Mouse (Mus musculus): ENCODE data around the gene Krtcap2. TPM values are rescaled to one million over a fixed set of nuclear protein-coding genes. Genes with fewer than 3 reads are reported as not detected.

Krtcap2 gene
- polyA plus RNA-seq, 1 experiment from 2014 or later = 216 TPM

DNA sequence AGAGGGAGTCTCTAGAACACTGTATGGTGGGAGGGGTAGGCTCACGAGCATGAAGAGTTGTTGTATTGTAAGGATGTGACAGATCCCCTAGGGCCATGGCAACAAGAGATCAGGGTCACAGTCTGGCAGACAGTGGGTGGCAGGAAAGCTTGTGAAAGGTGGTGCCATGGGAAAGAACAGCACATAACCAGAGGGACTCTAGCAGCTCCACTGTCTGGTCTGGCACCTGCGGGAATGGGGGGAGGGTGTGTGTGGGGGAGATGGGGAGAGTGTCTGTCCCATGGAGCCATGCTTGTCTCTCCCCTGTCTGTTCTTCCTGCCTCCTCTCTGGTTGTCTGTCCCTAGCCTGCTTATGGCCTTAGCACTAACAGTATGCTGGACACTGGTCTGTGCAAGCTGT, 39.8 kb downstream of the Krtcap2 start:
- Histone ChIP-seq H3K27ac (replicated peaks) (no peak overlapping the region), H3K4me1 (peaks cover 25% of the 10 kb centered on the region), H3K9ac (no peak overlapping the region), H3K27me3 (replicated peaks) (peaks cover 17% of the 10 kb centered on the region; the same call in 1 of the 2 replicates), H3K4me2 (no peak overlapping the region), H3K36me3 (no peaks in the 10 kb centered on the region), H3K4me3 (no peak overlapping the region), H3K9me3 (no peaks in the 10 kb centered on the region)
- 34% methylated on average over 2 of the region's 2 CpGs for WGBS
- no peak for ATAC-seq (ENCODE audit: extremely low read depth, insufficient number of reproducible peaks, low FRiP score, low TSS enrichment)

DNA sequence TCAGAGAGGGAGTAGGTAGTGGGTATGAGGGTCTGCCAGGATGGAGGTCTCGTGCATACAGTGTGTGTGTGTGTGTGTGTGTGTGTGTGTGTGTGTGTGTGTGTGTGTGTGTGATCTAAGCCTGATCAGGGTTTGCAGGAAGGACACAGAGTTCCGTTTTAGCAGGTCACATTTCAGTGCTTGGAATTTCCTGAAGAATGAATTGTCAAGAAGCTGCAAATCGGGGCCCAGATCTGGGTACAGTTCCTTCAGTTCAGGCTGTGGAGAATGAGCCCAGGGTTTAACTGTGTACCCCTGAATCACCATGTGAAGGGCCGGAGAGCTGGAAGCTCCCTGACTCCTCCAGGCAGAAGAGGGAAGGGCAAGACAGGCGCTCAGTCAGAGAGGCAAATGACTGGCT, 41.5 kb downstream of the Krtcap2 start:
- no peak for ATAC-seq (ENCODE audit: extremely low read depth, insufficient number of reproducible peaks, low FRiP score, low TSS enrichment)
- no peak overlapping the region for H3K4me2 ChIP-seq
- H3K36me3 ChIP-seq = no peaks in the 10 kb centered on the region
- 55% methylated on average over 5 of the region's 5 CpGs for WGBS
- H3K4me1 ChIP-seq = peaks cover 13% of the 10 kb centered on the region
- no peaks in the 10 kb centered on the region for H3K9me3 ChIP-seq
- peaks cover 11% of the 10 kb centered on the region; the same call in 1 of the 2 replicates for H3K27me3 ChIP-seq (replicated peaks)
- H3K9ac ChIP-seq = no peak overlapping the region
- peak overlapping the region; percentile 39; the same call in 1 of the 2 replicates for H3K27ac ChIP-seq (replicated peaks)
- no peak overlapping the region for H3K4me3 ChIP-seq

DNA sequence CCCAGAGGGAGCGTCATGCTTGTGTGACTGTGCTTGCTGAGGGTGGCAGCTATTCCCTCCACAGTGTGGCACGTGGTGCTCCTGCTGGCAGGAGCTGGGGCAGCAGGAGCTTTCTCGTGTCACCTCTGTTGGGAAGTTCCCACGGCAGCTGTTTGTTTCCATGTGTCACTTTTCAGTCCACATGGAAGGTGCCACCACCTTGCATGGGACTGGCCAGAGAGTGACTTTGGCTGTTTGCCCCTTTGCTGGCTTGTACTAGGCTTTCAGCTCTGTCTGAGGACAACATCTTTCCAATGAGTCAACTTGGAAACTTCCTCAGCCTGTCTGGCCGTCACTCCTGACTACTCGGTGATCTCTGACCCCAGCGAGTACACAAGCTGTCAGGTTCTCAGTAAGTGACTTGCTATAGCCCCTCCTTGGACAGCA, 42.8 kb downstream of the Krtcap2 start:
- no peak for ATAC-seq (ENCODE audit: extremely low read depth, insufficient number of reproducible peaks, low FRiP score, low TSS enrichment)
- no peak overlapping the region for H3K27ac ChIP-seq (replicated peaks)
- WGBS = 22% methylated on average over 7 of the region's 7 CpGs

DNA sequence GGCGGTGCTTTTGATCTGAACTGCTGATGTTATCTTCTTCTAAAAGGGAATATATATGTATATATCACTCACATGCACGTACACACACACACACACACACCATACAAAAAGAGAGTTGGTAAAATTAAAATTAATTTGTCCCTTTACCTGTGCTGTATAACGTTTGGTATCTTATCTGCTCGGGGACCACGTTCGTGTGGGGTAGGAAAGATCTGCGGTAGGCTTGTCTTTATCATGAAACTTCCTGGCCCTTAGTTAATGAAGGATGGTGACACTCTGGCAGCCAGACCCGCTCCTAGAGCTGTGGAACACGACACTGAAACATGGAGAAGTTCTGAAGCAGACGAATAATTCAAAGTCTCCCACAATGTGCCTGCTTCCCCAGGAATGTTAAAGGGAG, 46.1 kb downstream of the Krtcap2 start:
- 40% methylated on average over 10 of the region's 10 CpGs for WGBS
- H3K27me3 ChIP-seq (replicated peaks) = no peaks in the 10 kb centered on the region; the same call in 1 of the 2 replicates
- H3K4me3 ChIP-seq = no peak overlapping the region
- no peak for ATAC-seq (ENCODE audit: extremely low read depth, insufficient number of reproducible peaks, low FRiP score, low TSS enrichment)
- H3K9ac ChIP-seq = no peak overlapping the region
- H3K4me1 ChIP-seq = peaks cover 13% of the 10 kb centered on the region
- no peaks in the 10 kb centered on the region for H3K36me3 ChIP-seq
- no peaks in the 10 kb centered on the region for H3K9me3 ChIP-seq
- H3K4me2 ChIP-seq = no peak overlapping the region
- H3K27ac ChIP-seq (replicated peaks) = no peak overlapping the region

More for the DNA sequence above, 42.8 kb downstream of the Krtcap2 start:
- H3K27me3 ChIP-seq (replicated peaks) = peaks cover 11% of the 10 kb centered on the region; the same call in 1 of the 2 replicates
- peaks cover 13% of the 10 kb centered on the region for H3K4me1 ChIP-seq
- H3K9ac ChIP-seq = no peak overlapping the region
- no peak overlapping the region for H3K4me3 ChIP-seq
- H3K9me3 ChIP-seq = no peaks in the 10 kb centered on the region
- H3K36me3 ChIP-seq = no peaks in the 10 kb centered on the region
- no peak overlapping the region for H3K4me2 ChIP-seq

DNA sequence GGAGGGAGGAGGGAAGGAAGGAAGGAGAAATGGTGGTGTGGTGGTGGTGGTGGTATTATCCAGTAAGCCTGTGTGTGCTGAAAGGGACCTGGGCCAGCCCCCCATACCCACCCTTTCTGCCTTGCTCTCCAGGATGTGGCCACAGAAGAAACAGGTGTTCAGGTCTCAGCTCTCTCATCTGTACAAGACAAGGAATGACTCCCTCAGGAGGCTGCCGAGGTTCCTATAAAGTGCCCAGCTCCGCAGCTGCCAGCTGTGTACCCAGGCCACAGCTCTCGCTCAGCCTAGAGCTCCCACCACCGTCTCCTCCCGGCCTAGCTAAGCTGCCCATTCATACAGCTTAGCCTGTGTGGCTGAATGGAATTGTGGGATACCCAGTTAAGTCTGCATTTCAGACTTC, 46.5 kb downstream of the Krtcap2 start:
- Histone ChIP-seq H3K36me3 (no peaks in the 10 kb centered on the region), H3K4me1 (peaks cover 13% of the 10 kb centered on the region), H3K9me3 (no peaks in the 10 kb centered on the region), H3K27ac (replicated peaks) (no peak overlapping the region), H3K27me3 (replicated peaks) (no peaks in the 10 kb centered on the region; the same call in 1 of the 2 replicates), H3K9ac (no peak overlapping the region), H3K4me2 (no peak overlapping the region), H3K4me3 (no peak overlapping the region)
- 71% methylated on average over 5 of the region's 5 CpGs for WGBS
- no peak for ATAC-seq (ENCODE audit: extremely low read depth, insufficient number of reproducible peaks, low FRiP score, low TSS enrichment)

DNA sequence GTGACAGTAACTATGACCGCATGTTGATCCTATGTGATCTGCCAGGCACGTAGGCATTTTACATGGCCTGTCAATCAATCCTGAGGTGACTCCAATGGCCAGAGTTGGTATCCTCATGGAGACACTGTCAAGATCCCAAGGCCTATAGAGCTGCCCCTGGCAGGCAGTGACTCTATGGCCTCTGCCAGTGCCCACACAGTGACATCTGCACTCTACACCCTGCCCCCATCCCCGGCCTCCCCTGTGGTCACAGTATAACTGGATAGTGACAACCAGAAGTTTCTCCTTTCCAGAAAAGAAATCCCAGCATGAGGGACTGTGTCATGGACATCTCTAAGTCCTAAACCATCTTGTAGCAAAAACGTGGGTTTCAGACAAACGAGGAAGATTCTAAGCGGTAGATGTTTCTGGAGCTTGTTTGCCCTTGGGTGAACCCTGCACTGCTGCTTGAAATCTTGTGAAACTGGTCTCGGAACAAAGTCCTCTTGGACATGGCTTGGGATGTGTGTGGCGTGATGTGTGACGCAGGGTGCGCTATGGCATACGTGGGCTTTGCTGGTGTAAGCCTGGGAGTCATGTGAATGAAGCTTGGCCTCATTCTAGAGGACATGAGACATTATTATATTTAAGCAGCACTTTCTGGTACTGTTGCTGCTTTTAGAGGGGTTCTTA, 47.6 kb downstream of the Krtcap2 start:
- H3K36me3 ChIP-seq = no peaks in the 10 kb centered on the region
- no peak overlapping the region for H3K4me2 ChIP-seq
- no peak overlapping the region for H3K4me3 ChIP-seq
- no peak for ATAC-seq (ENCODE audit: extremely low read depth, insufficient number of reproducible peaks, low FRiP score, low TSS enrichment)
- H3K9me3 ChIP-seq = no peaks in the 10 kb centered on the region
- H3K9ac ChIP-seq = no peak overlapping the region
- no peaks in the 10 kb centered on the region for H3K27me3 ChIP-seq (replicated peaks)
- 84% methylated on average over 11 of the region's 11 CpGs for WGBS
- peaks cover 5% of the 10 kb centered on the region; the same call in 1 of the 2 replicates for H3K4me1 ChIP-seq
- no peak overlapping the region for H3K27ac ChIP-seq (replicated peaks)

DNA sequence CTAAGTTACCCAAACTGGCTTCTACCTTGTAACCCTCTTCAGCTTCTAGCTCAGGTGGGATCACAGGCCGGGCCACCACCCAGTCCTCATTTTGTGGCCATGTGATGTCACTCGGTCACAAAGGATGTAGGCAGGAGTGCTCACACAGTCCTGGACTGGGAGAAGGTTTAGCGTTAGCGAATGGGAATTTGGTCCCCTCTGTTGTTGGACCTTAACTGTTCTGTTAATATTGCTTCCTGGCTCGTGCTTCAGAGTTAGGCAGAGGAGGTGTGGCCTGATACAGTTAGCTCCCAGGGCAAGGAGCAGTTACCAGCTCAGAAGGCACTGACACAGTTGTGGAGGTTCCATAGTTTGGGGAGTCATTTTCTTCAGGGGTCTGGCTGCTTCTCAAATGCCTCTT, 48.4 kb downstream of the Krtcap2 start:
- ATAC-seq (ENCODE audit: extremely low read depth, insufficient number of reproducible peaks, low FRiP score, low TSS enrichment) = no peak
- Histone ChIP-seq H3K27ac (replicated peaks) (no peak overlapping the region), H3K9ac (no peak overlapping the region), H3K27me3 (replicated peaks) (no peaks in the 10 kb centered on the region; the same call in 1 of the 2 replicates), H3K4me2 (no peak overlapping the region), H3K36me3 (no peaks in the 10 kb centered on the region), H3K9me3 (no peaks in the 10 kb centered on the region), H3K4me3 (no peak overlapping the region), H3K4me1 (no peaks in the 10 kb centered on the region)
- WGBS = 65% methylated on average over 5 of the region's 5 CpGs

DNA sequence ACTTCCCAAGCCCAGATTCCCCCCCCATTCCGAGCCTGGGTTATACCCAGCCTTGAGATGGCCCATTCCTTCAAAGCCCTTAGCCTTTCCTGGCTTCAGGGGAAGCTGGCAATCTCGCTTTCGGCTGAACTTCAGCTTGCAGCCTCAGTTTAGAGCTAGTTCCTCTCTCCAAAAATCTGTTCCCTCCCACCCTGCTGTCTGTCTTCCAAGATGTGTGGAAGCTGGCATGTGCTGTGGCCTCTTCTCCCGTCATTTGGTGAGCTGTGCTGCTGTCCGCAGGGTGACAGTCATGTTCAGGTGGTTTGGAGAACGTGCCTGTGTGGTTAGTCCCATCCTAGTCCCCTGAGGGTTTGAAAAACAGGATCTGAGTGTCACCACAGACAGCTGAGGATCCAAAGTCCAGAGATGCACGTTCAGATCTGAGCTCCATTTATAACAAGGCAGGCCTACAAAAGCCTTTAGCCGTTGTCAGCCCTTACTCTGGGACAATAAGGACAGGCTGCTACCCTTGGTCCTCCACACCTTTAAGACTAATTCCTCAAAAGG, 50.0 kb downstream of the Krtcap2 start:
- no peak overlapping the region for H3K4me2 ChIP-seq
- no peak overlapping the region for H3K9ac ChIP-seq
- 72% methylated on average over 8 of the region's 8 CpGs for WGBS
- H3K9me3 ChIP-seq = no peaks in the 10 kb centered on the region
- no peaks in the 10 kb centered on the region; the same call in 1 of the 2 replicates for H3K4me1 ChIP-seq
- no peaks in the 10 kb centered on the region for H3K36me3 ChIP-seq
- H3K27ac ChIP-seq (replicated peaks) = no peak overlapping the region
- ATAC-seq (ENCODE audit: extremely low read depth, insufficient number of reproducible peaks, low FRiP score, low TSS enrichment) = no peak
- no peak overlapping the region for H3K4me3 ChIP-seq
- peaks cover 4% of the 10 kb centered on the region; the same call in 1 of the 2 replicates for H3K27me3 ChIP-seq (replicated peaks)

DNA sequence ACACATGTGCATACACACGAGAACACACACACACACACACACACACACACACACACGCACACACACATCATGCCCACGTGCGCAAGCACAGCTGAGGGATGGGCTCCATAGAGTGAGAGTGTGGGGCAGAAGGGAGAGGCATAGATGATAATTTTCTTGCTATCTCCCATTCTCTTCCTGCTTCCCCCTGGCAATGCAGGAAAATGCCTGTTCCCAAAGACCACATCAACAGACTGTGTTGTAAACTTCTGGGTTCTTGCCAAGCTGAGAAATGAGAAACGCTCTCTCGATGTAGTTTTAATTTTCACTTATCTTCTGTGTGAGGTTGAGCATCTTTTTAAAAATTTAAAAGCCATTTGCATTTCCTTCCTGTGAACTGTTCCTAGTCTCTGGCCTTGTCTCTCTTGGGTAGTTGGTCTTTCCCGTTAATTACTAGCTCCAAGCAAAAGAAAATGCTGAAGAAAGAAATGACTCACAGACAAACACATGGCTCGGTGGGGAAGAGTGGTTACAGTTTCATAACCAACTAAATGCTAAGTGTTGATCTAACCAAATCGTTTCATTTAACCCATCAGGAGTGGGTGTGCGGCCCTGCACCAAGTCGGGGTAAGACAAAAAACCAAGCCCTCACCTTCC, 51.1 kb downstream of the Krtcap2 start:
- H3K4me1 ChIP-seq = no peaks in the 10 kb centered on the region; the same call in 1 of the 2 replicates
- no peak overlapping the region for H3K9ac ChIP-seq
- H3K4me3 ChIP-seq = no peak overlapping the region
- 64% methylated on average over 11 of the region's 11 CpGs for WGBS
- H3K27ac ChIP-seq (replicated peaks) = no peak overlapping the region
- no peaks in the 10 kb centered on the region for H3K36me3 ChIP-seq
- no peaks in the 10 kb centered on the region for H3K9me3 ChIP-seq
- ATAC-seq (ENCODE audit: extremely low read depth, insufficient number of reproducible peaks, low FRiP score, low TSS enrichment) = no peak
- no peak overlapping the region for H3K4me2 ChIP-seq
- peaks cover 4% of the 10 kb centered on the region; the same call in 1 of the 2 replicates for H3K27me3 ChIP-seq (replicated peaks)

DNA sequence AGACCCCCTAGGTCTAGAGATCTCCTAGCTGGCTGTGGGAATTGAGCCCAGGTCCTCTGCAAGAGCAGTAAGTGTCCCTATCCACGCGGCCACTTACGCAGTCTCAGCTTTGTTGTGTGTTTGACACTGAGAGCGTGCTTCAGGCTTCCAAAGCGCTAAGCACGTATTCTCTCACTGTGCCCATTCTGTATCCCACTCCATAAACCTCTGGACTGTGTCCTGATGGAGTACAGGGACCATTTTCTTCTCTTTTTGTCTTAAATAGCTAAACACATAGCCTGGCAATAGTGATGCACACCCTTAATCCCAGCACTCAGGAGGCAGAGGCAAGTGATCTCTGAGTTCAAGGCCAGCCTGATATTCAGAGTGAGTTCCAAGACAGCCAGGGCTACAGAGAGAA, 53.1 kb downstream of the Krtcap2 start:
- H3K9me3 ChIP-seq = no peaks in the 10 kb centered on the region
- peaks cover 8% of the 10 kb centered on the region; the same call in 1 of the 2 replicates for H3K27me3 ChIP-seq (replicated peaks)
- no peak overlapping the region for H3K27ac ChIP-seq (replicated peaks)
- no peak for ATAC-seq (ENCODE audit: extremely low read depth, insufficient number of reproducible peaks, low FRiP score, low TSS enrichment)
- 0 out of 2 replicates have a peak overlapping the region, but pooled peaks have one; percentile 40 for H3K4me3 ChIP-seq
- H3K36me3 ChIP-seq = no peaks in the 10 kb centered on the region
- no peak overlapping the region for H3K9ac ChIP-seq
- WGBS = 75% methylated on average over 6 of the region's 6 CpGs
- H3K4me1 ChIP-seq = no peaks in the 10 kb centered on the region; the same call in 1 of the 2 replicates
- H3K4me2 ChIP-seq = peak overlapping the region; percentile 70; the same call in 1 of the 2 replicates

DNA sequence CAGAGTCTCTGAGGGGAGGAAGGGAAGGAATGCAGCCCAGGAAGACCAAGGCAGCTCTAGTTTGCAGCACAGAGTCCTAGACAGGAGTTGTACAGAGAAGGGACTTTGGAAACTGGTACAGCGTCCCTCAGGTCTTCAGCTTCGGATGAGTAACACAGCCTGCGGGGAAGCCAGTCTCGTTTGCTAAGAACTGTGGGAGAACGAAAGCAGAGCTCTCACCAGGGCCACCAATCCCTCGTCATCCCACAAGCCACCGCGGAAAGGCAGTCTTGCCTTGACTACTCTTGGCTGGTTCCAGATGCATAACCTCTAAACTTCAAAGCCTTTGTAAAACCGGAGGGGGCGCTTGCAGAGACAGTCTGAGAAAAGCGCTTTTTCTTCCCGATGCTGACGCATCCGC, 53.7 kb downstream of the Krtcap2 start:
- no peaks in the 10 kb centered on the region; the same call in 1 of the 2 replicates for H3K4me1 ChIP-seq
- no peak overlapping the region for H3K27ac ChIP-seq (replicated peaks)
- H3K4me2 ChIP-seq = peak overlapping the region; percentile 70
- H3K36me3 ChIP-seq = no peaks in the 10 kb centered on the region
- ATAC-seq (ENCODE audit: extremely low read depth, insufficient number of reproducible peaks, low FRiP score, low TSS enrichment) = no peak
- no peaks in the 10 kb centered on the region for H3K9me3 ChIP-seq
- H3K4me3 ChIP-seq = peak overlapping the region; percentile 40
- H3K9ac ChIP-seq = peak overlapping the region; percentile 69
- 4% methylated on average over 14 of the region's 14 CpGs for WGBS
- H3K27me3 ChIP-seq (replicated peaks) = peaks cover 8% of the 10 kb centered on the region; the same call in 1 of the 2 replicates
